Mouse (Mus musculus): ENCODE data around the gene Snx9. TPM values are rescaled to one million over a fixed set of nuclear protein-coding genes. Genes with fewer than 3 reads are reported as not detected.

The Snx9 gene
- total and polyA plus RNA-seq, 3 experiments: 12.9 to 22.8 TPM; not detected in 1

- Histone ChIP-seq H3K9ac (ENCODE audit: control insufficient read depth, low read depth, low read length, poor library complexity, severe bottlenecking) (no peak overlapping the region), H3K36me3 (ENCODE audit: control insufficient read depth in 1 of 2, insufficient read depth in 2 of 2, low read length in 2 of 2) (peaks cover 0 to 5% of the 10 kb centered on the region in 2 experiments; a peak in 2 of 4 replicates), H3K4me1 (ENCODE audit: control insufficient read depth in 1 of 2, insufficient read depth in 2 of 2, low read length in 2 of 2) (peaks cover 2 to 6% of the 10 kb centered on the region in 2 experiments; a peak in 2 of 4 replicates), H3K79me2 (ENCODE audit: control insufficient read depth, insufficient read depth, low read length, poor library complexity) (no peaks in the 10 kb centered on the region), H3K9me3 (replicated peaks; ENCODE audit: insufficient read depth, low read length) (no peaks in the 10 kb centered on the region), H3K27ac (ENCODE audit: control insufficient read depth, low read depth, low read length) (no peak overlapping the region), H3K4me3 (ENCODE audit: control insufficient read depth in 1 of 2, insufficient read depth in 1 of 2, low read depth in 2 of 2, low read length in 2 of 2) (no peak overlapping the region), H3K27me3 (ENCODE audit: control insufficient read depth in 1 of 2, insufficient read depth in 2 of 2, low read length in 2 of 2) (no peaks in the 10 kb centered on the region)
- no peak for DNase-seq (ENCODE audit: low read depth, low spot score)
- no peak for TF ChIP-seq ZC3H11A (IDR thresholded peaks at IDR 0.05; ENCODE audit: low read depth, low read length)
- TF ChIP-seq MEF2A (IDR thresholded peaks at IDR 0.05; ENCODE audit: extremely low read depth, insufficient replicate concordance, low read depth, low read length, poor library complexity, severe bottlenecking): no peak
- no peak for TF ChIP-seq CHD2 (IDR thresholded peaks at IDR 0.05; ENCODE audit: low read length)
- no peak for TF ChIP-seq NRF1 (IDR thresholded peaks at IDR 0.05; ENCODE audit: insufficient read depth, low read depth, low read length, poor library complexity, severe bottlenecking)
- no peak for TF ChIP-seq ELF1 (IDR thresholded peaks at IDR 0.05; ENCODE audit: low read depth, low read length)
- TF ChIP-seq NELFE (IDR thresholded peaks at IDR 0.05; ENCODE audit: low read depth, low read length): no peak
- TF ChIP-seq ZMIZ1 (IDR thresholded peaks at IDR 0.05; ENCODE audit: low read depth, low read length): no peak
- TF ChIP-seq E2F4 (IDR thresholded peaks at IDR 0.05; ENCODE audit: borderline replicate concordance, low read depth, low read length): no peak
- TF ChIP-seq KAT2A (conservative IDR thresholded peaks at IDR 0.05; ENCODE audit: low read depth, low read length): no peak
- no peak for TF ChIP-seq USF2 (IDR thresholded peaks at IDR 0.05; ENCODE audit: borderline replicate concordance in 1 of 2, insufficient read depth in 1 of 2, low read depth in 1 of 2, low read length in 2 of 2)
- no peak for TF ChIP-seq MYB (IDR thresholded peaks at IDR 0.05; ENCODE audit: low read depth, low read length)
- no peak for TF ChIP-seq MAX (IDR thresholded peaks at IDR 0.05; ENCODE audit: low read length)
- no peak for TF ChIP-seq JUND (IDR thresholded peaks at IDR 0.05; ENCODE audit: low read depth, low read length)
- no peak for TF ChIP-seq MYC (IDR thresholded peaks at IDR 0.05; ENCODE audit: low read depth, low read length)
- TF ChIP-seq SIN3A (IDR thresholded peaks at IDR 0.05; ENCODE audit: low read length): no peak
- TF ChIP-seq GATA1 (IDR thresholded peaks at IDR 0.05; ENCODE audit: low read depth, low read length): no peak
- TF ChIP-seq UBTF (IDR thresholded peaks at IDR 0.05; ENCODE audit: borderline replicate concordance, insufficient read depth, low read depth, low read length): no peak
- no peak for TF ChIP-seq MAZ (IDR thresholded peaks at IDR 0.05; ENCODE audit: low read depth, low read length)
Measured at GRCm38 (mm10) chr17:5819105-5819504, 22.0 kb upstream of the Snx9 start.

GRCm38 (mm10) chr17:5819799-5820201 is 21.3 kb upstream of the Snx9 start:
- H3K4me1 ChIP-seq (ENCODE audit: control insufficient read depth in 1 of 2, insufficient read depth in 2 of 2, low read length in 2 of 2): no peaks in the 10 kb centered on the region
- H3K27me3 ChIP-seq (ENCODE audit: control insufficient read depth in 1 of 2, insufficient read depth in 2 of 2, low read length in 2 of 2): no peaks in the 10 kb centered on the region
- DNase-seq (ENCODE audit: low read depth, low spot score): no peak
- H3K79me2 ChIP-seq (ENCODE audit: control insufficient read depth, insufficient read depth, low read length, poor library complexity): no peaks in the 10 kb centered on the region
- no peak overlapping the region for H3K4me3 ChIP-seq (ENCODE audit: control insufficient read depth in 1 of 2, insufficient read depth in 1 of 2, low read depth in 2 of 2, low read length in 2 of 2)
- no peaks in the 10 kb centered on the region; a peak in 1 of 4 replicates for H3K36me3 ChIP-seq (ENCODE audit: control insufficient read depth in 1 of 2, insufficient read depth in 2 of 2, low read length in 2 of 2)
- no peaks in the 10 kb centered on the region for H3K9me3 ChIP-seq (replicated peaks; ENCODE audit: insufficient read depth, low read length)
- H3K27ac ChIP-seq (ENCODE audit: control insufficient read depth, low read depth, low read length): no peak overlapping the region
- TF ChIP-seq UBTF (IDR thresholded peaks at IDR 0.05; ENCODE audit: borderline replicate concordance, insufficient read depth, low read depth, low read length): no peak
- TF ChIP-seq SIN3A (IDR thresholded peaks at IDR 0.05; ENCODE audit: low read length): no peak
- TF ChIP-seq KAT2A (conservative IDR thresholded peaks at IDR 0.05; ENCODE audit: low read depth, low read length): no peak
- no peak for TF ChIP-seq HCFC1 (IDR thresholded peaks at IDR 0.05; ENCODE audit: low read depth, low read length)
- TF ChIP-seq RAD21 (IDR thresholded peaks at IDR 0.05; ENCODE audit: low read depth, low read length): no peak
- no peak for TF ChIP-seq MYC (IDR thresholded peaks at IDR 0.05; ENCODE audit: low read depth, low read length)
- TF ChIP-seq JUND (IDR thresholded peaks at IDR 0.05; ENCODE audit: low read depth, low read length): no peak
- TF ChIP-seq RCOR1 (IDR thresholded peaks at IDR 0.05; ENCODE audit: low read depth, low read length): no peak
- no peak for TF ChIP-seq CHD1 (IDR thresholded peaks at IDR 0.05; ENCODE audit: low read depth, low read length)
- TF ChIP-seq ZNF384 (IDR thresholded peaks at IDR 0.05; ENCODE audit: low read depth, low read length): no peak
- no peak for TF ChIP-seq POLR2AphosphoS5 (IDR thresholded peaks at IDR 0.05; ENCODE audit: borderline replicate concordance, low read depth, low read length)
- H3K9ac ChIP-seq (ENCODE audit: control insufficient read depth, low read depth, low read length, poor library complexity, severe bottlenecking): no peak overlapping the region
